Mouse (Mus musculus): ENCODE measurements around the gene Pnisr.

- no peak for TF ChIP-seq CTCF (IDR thresholded peaks at IDR 0.05; ENCODE audit: extremely low read depth, insufficient read depth, low read length)
- TF ChIP-seq POLR2A (IDR thresholded peaks at IDR 0.05; ENCODE audit: extremely low read depth, insufficient read depth, low read length) = no peak
Measured at GRCm38 (mm10) chr4:21865226-21865625, 17.8 kb downstream of the Pnisr start.

Data from cortical plate, adult 2 months (tissue).